Mouse (Mus musculus) retina, adult 2 months (tissue): Measurements from ENCODE around the gene Lrrc10.
"Not testable (repeated sequence)": the region's sequence is repeated elsewhere in the genome, so short reads cannot be mapped to it uniquely, and the experiment has no call there.

Experiments used
- DNase-seq: peaks from one replicate; pipeline ENCODE4 v3.0.0-alpha.2; 2012; ENCODE audit warnings: low read depth, low spot score

Gene Lrrc10

GRCm38 (mm10) chr10:117043497-117044166 lies 1.5 kb upstream of the Lrrc10 start:
- not testable (repeated sequence) for DNase-seq

- no peak for DNase-seq
These were observed 4.1 kb downstream of the Lrrc10 start for GRCm38 (mm10) chr10:117049253-117049652.

- DNase-seq: no peak
These were observed 4.9 kb downstream of the Lrrc10 start for GRCm38 (mm10) chr10:117049961-117050597.

GRCm38 (mm10) chr10:117055668-117056067 lies 10.5 kb downstream of the Lrrc10 start:
- no peak for DNase-seq

GRCm38 (mm10) chr10:117062894-117063253 lies 17.7 kb downstream of the Lrrc10 start:
- DNase-seq: no peak

GRCm38 (mm10) chr10:117063254-117064021 lies 18.3 kb downstream of the Lrrc10 start, which contains the start of gene Cct2:
TSS of gene Cct2 (minus strand) at chr10:117063814.
- DNase-seq: peak; percentile 91

GRCm38 (mm10) chr10:117064076-117064475 lies 18.9 kb downstream of the Lrrc10 start:
- DNase-seq: no peak

GRCm38 (mm10) chr10:117069109-117069508 lies 24.0 kb downstream of the Lrrc10 start:
- DNase-seq: no peak

GRCm38 (mm10) chr10:117072191-117072888 lies 27.2 kb downstream of the Lrrc10 start:
- DNase-seq: no peak

GRCm38 (mm10) chr10:117073176-117073575 lies 28.0 kb downstream of the Lrrc10 start:
- no peak for DNase-seq

GRCm38 (mm10) chr10:117078284-117078683 lies 33.1 kb downstream of the Lrrc10 start:
- no peak for DNase-seq

GRCm38 (mm10) chr10:117081326-117081725 lies 36.2 kb downstream of the Lrrc10 start:
- DNase-seq: no peak

GRCm38 (mm10) chr10:117081914-117082359 lies 36.8 kb downstream of the Lrrc10 start:
- DNase-seq: no peak

- no peak for DNase-seq
These were observed 44.5 kb downstream of the Lrrc10 start for GRCm38 (mm10) chr10:117089628-117090027.

- DNase-seq: no peak
These were observed 49.6 kb downstream of the Lrrc10 start for GRCm38 (mm10) chr10:117094504-117095329.

GRCm38 (mm10) chr10:117096096-117096495 lies 51.0 kb downstream of the Lrrc10 start:
- DNase-seq: no peak
